Mouse (Mus musculus) hindbrain, embryonic 11.5 days (tissue): ENCODE results near the gene Rnf180. TPM values are rescaled to one million over a fixed set of nuclear protein-coding genes. Genes with fewer than 3 reads are reported as not detected.

Source experiments
- ATAC-seq: fragments of 200-750 bp; cut with Nextera tagmentation; 2 replicates; pipeline ENCODE4 v1.8.0; 2017; ENCODE audit warnings: mild to moderate bottlenecking, moderate TSS enrichment, moderate library complexity; ENCODE audit not compliant: low FRiP score
- DNase-seq: peaks from one replicate; pipeline ENCODE4 v3.0.0-alpha.2; 2015; ENCODE audit warnings: low spot score
- H3K27ac ChIP-seq: fragments of 300-500 bp; sonication (generic); 2 replicates; pipeline ENCODE4 v1.5.1; 2014; ENCODE audit warnings: mild to moderate bottlenecking, low read depth, low read length
- H3K27me3 ChIP-seq: fragments of 300-500 bp; sonication (generic); 2 replicates; pipeline ENCODE4 v1.6.1; 2014; ENCODE audit warnings: mild to moderate bottlenecking, low read length, moderate library complexity, mixed read lengths; ENCODE audit not compliant: control insufficient read depth, insufficient read depth
- H3K36me3 ChIP-seq: fragments of 300-500 bp; sonication (generic); 2 replicates; pipeline ENCODE4 v1.6.1; 2014; ENCODE audit warnings: mild to moderate bottlenecking, low read length, moderate library complexity, mixed read lengths; ENCODE audit not compliant: control insufficient read depth, insufficient read depth
- H3K4me1 ChIP-seq: fragments of 300-500 bp; sonication (generic); replicated peaks from 2 replicates; pipeline ENCODE4 v1.6.1; 2014; ENCODE audit warnings: low read length, mixed read lengths; ENCODE audit not compliant: control insufficient read depth, insufficient read depth
- H3K4me2 ChIP-seq: fragments of 300-500 bp; sonication (generic); replicated peaks from 2 replicates; pipeline ENCODE4 v1.6.1; 2014; ENCODE audit warnings: mild to moderate bottlenecking, low read depth, low read length
- H3K4me3 ChIP-seq: fragments of 300-500 bp; sonication (generic); 2 replicates; pipeline ENCODE4 v1.5.1; 2014; ENCODE audit warnings: low read depth, low read length
- H3K9ac ChIP-seq: fragments of 300-500 bp; sonication (generic); 2 replicates; pipeline ENCODE4 v1.6.1; 2014; ENCODE audit warnings: low read depth, low read length
- H3K9me3 ChIP-seq: fragments of 300-500 bp; sonication (generic); 2 replicates; pipeline ENCODE4 v1.6.1; 2016; ENCODE audit warnings: low read length; ENCODE audit not compliant: control insufficient read depth
- WGBS: fragments of 180-500 bp; shearing (Covaris S2); extraction: QIAGEN DNeasy Blood & Tissue Kit; methylation state at CpG from one replicate; pipeline ENCODE4 v1.1.7; 2014; 5-methylcytosine and 5-hydroxymethylcytosine counted together
- polyA plus RNA-seq: library from polyadenylated mRNA; unstranded; fragments of >200 nt; fragmentation: Nextera tagmentation; extraction: Ambion mirVana; gene quantifications from 2 replicates; pipeline ENCODE4 v1.2.1, GENCODE M21; 2014

The Rnf180 gene
- polyA plus RNA-seq, 1 experiment from 2014 or later: 10.1 TPM

DNA sequence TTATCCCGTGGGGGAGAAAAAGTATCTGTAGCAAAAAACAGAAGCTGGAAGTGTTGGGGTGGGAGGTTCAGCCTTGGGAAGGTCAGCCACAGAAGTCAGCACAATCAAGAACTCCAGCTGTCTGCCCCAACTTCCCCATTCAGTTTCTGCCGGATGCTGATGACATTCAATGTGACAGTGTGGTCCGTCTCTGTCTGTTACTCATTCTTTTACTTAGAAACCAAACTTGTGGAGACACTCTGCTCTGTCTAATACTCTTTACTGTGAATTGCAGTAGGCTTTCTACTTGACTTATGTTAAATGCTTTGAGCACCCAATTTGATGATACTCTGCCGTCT, 5.4 kb upstream of the Rnf180 start:
- H3K4me1 ChIP-seq: no peaks in the 10 kb centered on the region
- no peak overlapping the region for H3K4me3 ChIP-seq
- H3K27ac ChIP-seq: no peak overlapping the region
- H3K27me3 ChIP-seq: no peaks in the 10 kb centered on the region
- no peaks in the 10 kb centered on the region for H3K36me3 ChIP-seq
- no peaks in the 10 kb centered on the region for H3K9me3 ChIP-seq
- 72% methylated on average over 4 of the region's 4 CpGs for WGBS
- no peak overlapping the region for H3K9ac ChIP-seq
- no peak for ATAC-seq
- H3K4me2 ChIP-seq: no peak overlapping the region
- DNase-seq: no peak

DNA sequence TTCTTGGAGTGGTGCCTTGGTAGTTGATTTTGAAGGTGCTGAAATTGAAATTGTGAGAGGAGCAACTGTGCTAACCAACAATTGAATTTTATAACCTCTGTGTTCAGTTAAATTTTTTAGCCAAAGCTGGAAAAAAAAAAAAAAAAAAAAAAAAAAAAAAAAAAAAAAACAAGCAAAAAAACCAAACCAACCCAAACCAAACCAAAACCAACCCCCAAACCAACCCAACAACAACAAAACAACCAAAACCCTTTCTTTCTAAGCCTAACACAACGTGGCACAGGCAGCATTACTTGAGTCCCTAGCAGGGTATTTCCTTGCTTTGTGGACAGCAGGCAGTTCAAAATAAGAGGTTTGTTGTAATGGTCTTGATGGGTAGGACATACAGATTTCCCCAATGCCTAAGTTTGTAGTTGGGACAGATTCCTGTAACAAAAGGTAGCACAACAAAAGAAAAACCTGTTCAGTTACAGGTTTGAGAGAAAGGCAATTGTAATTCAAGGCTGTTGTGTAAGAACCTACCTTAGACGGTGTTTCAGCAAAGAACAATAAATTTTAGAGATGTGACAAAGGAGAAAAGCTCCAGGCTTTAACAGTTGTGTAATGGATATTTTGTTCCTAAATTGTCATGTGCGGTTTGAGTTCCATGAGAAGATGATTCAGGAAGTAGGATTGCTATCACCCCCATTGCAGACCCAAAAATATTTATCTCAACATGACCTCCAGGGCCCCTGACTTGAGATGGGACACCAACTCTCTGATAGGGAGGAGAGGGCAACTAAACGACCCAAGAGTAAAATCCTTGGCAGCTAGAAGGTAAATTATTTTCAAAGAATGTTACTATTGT, 4.8 kb upstream of the Rnf180 start:
- Histone ChIP-seq H3K4me3 (no peak overlapping the region), H3K27me3 (no peaks in the 10 kb centered on the region), H3K9me3 (no peaks in the 10 kb centered on the region), H3K36me3 (no peaks in the 10 kb centered on the region), H3K9ac (no peak overlapping the region), H3K27ac (no peak overlapping the region), H3K4me2 (no peak overlapping the region), H3K4me1 (no peaks in the 10 kb centered on the region)
- WGBS: 70% methylated on average over 4 of the region's 4 CpGs
- DNase-seq (no peak), ATAC-seq (no peak)

DNA sequence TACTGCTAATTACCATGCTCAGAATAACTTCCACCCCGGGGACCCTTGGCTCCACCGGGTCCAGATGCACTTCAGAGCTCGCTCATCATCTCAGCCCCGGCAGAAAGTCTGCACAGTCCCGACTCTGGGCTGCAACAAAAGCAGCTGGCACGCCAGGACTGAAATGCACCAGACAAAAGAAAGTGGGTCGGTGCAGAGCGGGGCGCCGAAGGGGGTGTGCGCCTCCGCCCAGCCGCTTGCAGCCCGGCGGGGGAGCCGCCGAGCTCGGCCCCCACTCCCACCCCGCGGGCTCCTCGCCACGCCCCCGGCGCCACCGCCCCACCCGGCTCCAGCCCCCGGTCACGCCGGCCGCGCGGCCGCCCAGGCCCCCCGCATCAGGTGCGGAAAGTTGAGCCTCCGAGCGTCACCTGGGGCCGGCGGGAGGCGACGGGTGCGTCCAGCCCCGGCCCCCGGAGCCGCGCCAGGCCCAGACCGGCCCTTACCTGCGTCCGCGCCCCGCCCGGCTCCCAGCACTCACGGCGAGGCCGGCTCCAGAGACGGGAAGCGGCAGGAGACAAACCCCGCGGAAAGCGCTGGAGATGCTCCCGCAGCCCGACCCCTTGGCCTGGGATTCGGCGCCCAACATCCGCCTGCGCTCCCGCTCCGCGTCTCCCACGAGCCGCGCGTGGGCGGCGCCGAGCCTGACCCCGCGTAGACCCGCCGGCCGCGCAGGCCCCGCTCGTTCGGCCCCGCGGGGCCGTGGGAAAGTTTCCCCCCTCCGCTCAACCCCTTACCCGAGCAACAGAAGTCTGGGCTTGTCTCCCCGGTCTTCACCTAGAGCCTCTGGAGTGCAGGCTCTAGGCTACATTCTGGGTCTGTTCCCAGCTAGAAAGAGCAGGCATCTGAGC, 591 bp downstream of the Rnf180 start:
- under 1% methylated on average over 74 of the region's 91 CpGs for WGBS
- peak overlapping the region; percentile 93 for H3K9ac ChIP-seq
- no peaks in the 10 kb centered on the region for H3K9me3 ChIP-seq
- DNase-seq: peak; percentile 75
- peak overlapping the region; percentile 63; the same call in 1 of the 2 replicates for H3K27ac ChIP-seq
- peak; percentile 92 for ATAC-seq
- no peaks in the 10 kb centered on the region for H3K36me3 ChIP-seq
- H3K4me2 ChIP-seq: peak overlapping the region; percentile 70
- H3K27me3 ChIP-seq: no peaks in the 10 kb centered on the region
- no peaks in the 10 kb centered on the region for H3K4me1 ChIP-seq
- H3K4me3 ChIP-seq: peak overlapping the region; percentile 67

DNA sequence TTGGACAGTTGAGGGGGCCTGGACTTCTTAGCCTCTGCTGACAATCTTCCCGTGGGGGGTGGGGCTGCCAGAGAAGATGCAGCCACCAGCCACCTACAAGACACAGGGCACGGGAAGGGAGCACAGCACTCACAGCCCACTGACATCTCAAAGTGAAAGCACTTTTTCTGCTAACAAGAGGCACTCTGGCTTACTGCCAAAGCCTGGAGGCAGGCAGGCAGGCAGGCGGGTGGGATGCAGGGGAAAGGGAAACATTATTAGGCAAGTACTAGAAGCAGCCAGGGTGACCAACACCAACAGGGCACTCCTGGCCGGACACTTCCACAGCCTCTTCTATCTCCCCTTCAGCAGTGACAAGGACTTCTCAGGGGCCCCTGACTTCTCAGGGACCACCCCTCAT, 2.8 kb downstream of the Rnf180 start:
- no peak for ATAC-seq
- Histone ChIP-seq H3K9ac (no peak overlapping the region), H3K4me1 (no peaks in the 10 kb centered on the region), H3K36me3 (no peaks in the 10 kb centered on the region), H3K4me3 (no peak overlapping the region), H3K27ac (no peak overlapping the region), H3K9me3 (no peaks in the 10 kb centered on the region), H3K4me2 (no peak overlapping the region), H3K27me3 (no peaks in the 10 kb centered on the region)
- peak; percentile 27 for DNase-seq
- 40% methylated on average over 4 of the region's 4 CpGs for WGBS

DNA sequence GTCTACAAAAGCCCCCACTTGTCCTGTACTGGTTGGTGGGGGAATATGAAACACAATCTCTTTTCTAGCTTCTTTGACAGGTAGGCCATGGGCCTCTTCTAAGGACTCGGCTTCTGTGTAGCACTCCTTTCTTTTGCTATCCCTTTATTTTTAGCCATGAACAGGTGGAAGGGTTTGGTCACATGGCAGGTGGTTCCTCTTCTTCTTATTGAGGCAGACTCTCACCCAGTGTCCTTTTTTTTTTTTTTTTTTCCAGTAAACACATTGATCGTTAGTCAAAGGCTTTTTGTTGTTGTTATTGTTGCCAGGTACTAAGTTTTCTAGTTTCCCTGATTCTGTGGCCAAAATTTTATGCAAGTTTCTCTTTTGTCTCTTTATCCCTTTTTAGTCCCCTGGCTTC, 4.0 kb downstream of the Rnf180 start:
- H3K9me3 ChIP-seq: no peaks in the 10 kb centered on the region
- H3K4me2 ChIP-seq: no peak overlapping the region
- H3K9ac ChIP-seq: no peak overlapping the region
- H3K4me1 ChIP-seq: no peaks in the 10 kb centered on the region
- no peak overlapping the region for H3K27ac ChIP-seq
- H3K36me3 ChIP-seq: no peaks in the 10 kb centered on the region
- DNase-seq (no peak), ATAC-seq (no peak)
- 79% methylated on average over 2 of the region's 2 CpGs for WGBS
- H3K4me3 ChIP-seq: no peak overlapping the region
- H3K27me3 ChIP-seq: no peaks in the 10 kb centered on the region

DNA sequence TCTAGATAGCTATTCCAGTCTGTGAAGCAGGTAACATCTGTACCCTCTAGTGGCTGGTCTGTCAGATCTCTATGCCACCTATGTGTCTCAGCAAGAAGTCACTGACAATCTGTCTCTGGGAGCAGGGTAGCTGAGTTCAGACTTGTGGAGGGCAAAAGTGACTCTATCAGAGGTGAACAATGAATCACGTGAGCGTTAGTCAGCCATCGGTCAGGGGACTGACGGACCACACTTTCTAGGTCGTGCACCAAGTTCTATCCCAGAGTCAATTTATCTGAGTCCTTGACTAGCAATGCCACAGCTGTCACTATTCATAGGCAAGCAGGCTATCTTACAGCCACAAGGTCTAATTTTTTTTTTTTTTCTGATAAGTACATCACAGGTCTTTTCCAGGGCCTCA, 4.6 kb downstream of the Rnf180 start:
- H3K9ac ChIP-seq: no peak overlapping the region
- no peaks in the 10 kb centered on the region for H3K36me3 ChIP-seq
- no peak overlapping the region for H3K4me3 ChIP-seq
- H3K27me3 ChIP-seq: no peaks in the 10 kb centered on the region
- ATAC-seq: no peak
- no peak for DNase-seq
- WGBS: 90% methylated on average over 5 of the region's 5 CpGs
- H3K4me1 ChIP-seq: no peaks in the 10 kb centered on the region
- H3K4me2 ChIP-seq: no peak overlapping the region
- no peak overlapping the region for H3K27ac ChIP-seq
- no peaks in the 10 kb centered on the region for H3K9me3 ChIP-seq

DNA sequence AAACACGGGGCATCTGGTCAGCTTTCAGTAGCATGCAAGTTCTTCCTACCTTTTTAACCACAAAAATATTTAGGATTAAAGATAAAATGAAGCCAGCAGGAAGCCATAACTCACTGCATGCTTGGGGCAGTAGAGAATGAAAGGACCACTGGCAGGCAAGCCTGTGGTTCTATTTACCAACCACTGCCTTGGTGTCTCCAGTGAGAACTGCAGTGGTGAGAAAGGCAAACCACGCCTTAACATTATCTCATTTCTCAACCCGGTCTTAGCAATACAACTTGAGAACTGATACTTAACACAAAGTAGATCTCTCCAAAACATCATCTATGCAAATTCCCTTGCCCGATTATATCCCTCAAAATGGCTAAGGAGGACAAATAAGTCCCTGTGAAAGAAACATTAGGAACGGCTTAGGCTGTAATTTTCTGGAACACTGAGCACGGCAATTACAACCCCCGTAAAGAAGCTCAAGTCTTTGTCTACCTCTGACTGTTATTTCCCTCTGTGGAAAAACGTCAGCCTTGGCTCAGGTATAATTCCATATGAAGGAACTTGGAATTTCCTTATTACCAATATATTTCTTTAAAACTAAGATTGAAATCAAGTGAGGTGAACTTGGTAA, 15.1 kb downstream of the Rnf180 start:
- 72% methylated on average over 8 of the region's 8 CpGs for WGBS

DNA sequence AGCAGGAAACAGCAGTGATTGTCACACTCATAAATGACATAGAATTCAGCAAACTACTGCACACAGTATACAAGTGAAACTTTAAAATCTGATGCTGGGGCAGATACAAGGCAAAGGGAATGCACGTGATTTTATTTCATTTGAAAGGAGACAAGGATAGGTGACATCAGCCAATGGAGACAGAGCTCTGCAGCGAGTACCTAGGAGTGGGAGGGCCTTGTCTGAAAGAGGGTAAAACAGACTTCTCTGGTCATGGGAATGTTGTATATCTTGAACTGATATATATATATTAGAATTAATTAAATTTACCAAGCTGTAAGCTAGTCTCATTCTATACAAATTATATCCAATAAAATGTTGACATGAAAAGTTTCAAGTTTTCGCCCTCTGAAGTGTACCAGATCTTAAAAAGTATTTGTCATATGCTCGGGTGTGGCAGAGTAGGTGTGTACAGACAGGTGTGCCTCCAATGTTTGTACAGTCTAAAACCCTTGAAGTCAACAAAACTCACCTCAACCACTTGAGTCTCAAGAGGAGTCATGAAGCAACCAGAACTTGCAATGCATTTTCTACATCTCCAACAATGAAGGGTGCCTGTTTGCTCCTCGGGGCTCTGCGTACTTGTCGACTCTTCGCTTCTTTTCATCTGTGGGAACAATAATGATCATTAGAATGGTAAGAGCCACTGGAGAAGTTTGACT, 24.1 kb downstream of the Rnf180 start:
- ATAC-seq: no peak
- no peak overlapping the region for H3K9ac ChIP-seq
- 89% methylated on average over 8 of the region's 8 CpGs for whole genome bisulfite sequencing

More for the DNA sequence above, 15.1 kb downstream of the Rnf180 start:
- no peak overlapping the region for H3K9ac ChIP-seq
- no peak overlapping the region for H3K27ac ChIP-seq
- H3K27me3 ChIP-seq: no peaks in the 10 kb centered on the region
- ATAC-seq: no peak
- no peaks in the 10 kb centered on the region for H3K36me3 ChIP-seq
- no peak overlapping the region for H3K4me2 ChIP-seq
- no peaks in the 10 kb centered on the region for H3K9me3 ChIP-seq
- H3K4me3 ChIP-seq: no peak overlapping the region
- no peak for DNase-seq
- no peaks in the 10 kb centered on the region for H3K4me1 ChIP-seq

More for the DNA sequence above, 24.1 kb downstream of the Rnf180 start:
- H3K4me3 ChIP-seq: no peak overlapping the region
- H3K9me3 ChIP-seq: peaks cover 9% of the 10 kb centered on the region
- no peak overlapping the region for H3K4me2 ChIP-seq
- no peaks in the 10 kb centered on the region for H3K36me3 ChIP-seq
- no peak for DNase-seq
- no peaks in the 10 kb centered on the region for H3K27me3 ChIP-seq
- H3K4me1 ChIP-seq: no peaks in the 10 kb centered on the region
- H3K27ac ChIP-seq: no peak overlapping the region
